Mouse (Mus musculus) right cerebral cortex, adult 2 months (tissue): ENCODE measurements around the gene Tada2a.

ENCODE experiments used
- DNase-seq, 2 experiments: peaks; one replicate each; pipeline ENCODE4 v3.0.0; 2021 to 2022; ENCODE audit warnings: low spot score in 2 of 2

The Tada2a gene

GRCm38 (mm10) chr11:84115646-84116045, 13.8 kb downstream of the Tada2a start:
- DNase-seq: no peak

- DNase-seq: peak; percentile 34 to 37
Measured at GRCm38 (mm10) chr11:84113623-84114022, 15.8 kb downstream of the Tada2a start.

GRCm38 (mm10) chr11:84107137-84107536, 22.3 kb downstream of the Tada2a start:
- DNase-seq: no peak

GRCm38 (mm10) chr11:84104036-84104435, 25.4 kb downstream of the Tada2a start:
- DNase-seq: no peak

GRCm38 (mm10) chr11:84101182-84101581, 28.2 kb downstream of the Tada2a start:
- DNase-seq: no peak

- DNase-seq: peak in 1 of 2 experiments; percentile 31
Measured at GRCm38 (mm10) chr11:84097251-84097998, 32.0 kb downstream of the Tada2a start.

- no peak for DNase-seq
Measured at GRCm38 (mm10) chr11:84095084-84095483, 34.3 kb downstream of the Tada2a start.

GRCm38 (mm10) chr11:84090572-84090971, 38.8 kb downstream of the Tada2a start:
- DNase-seq: no peak

- no peak for DNase-seq
Measured at GRCm38 (mm10) chr11:84081901-84082300, 47.5 kb downstream of the Tada2a start.

- DNase-seq: no peak
Measured at GRCm38 (mm10) chr11:84080327-84080726, 49.1 kb downstream of the Tada2a start.

- no peak for DNase-seq
Measured at GRCm38 (mm10) chr11:84079887-84080286, 49.5 kb downstream of the Tada2a start.

- no peak for DNase-seq
Measured at GRCm38 (mm10) chr11:84079361-84079760, 50.0 kb downstream of the Tada2a start.

GRCm38 (mm10) chr11:84078601-84079000, 50.8 kb downstream of the Tada2a start:
- DNase-seq: no peak

- no peak for DNase-seq
Measured at GRCm38 (mm10) chr11:84077008-84077407, 52.4 kb downstream of the Tada2a start.

- peak in 1 of 2 experiments; percentile 55 for DNase-seq
Measured at GRCm38 (mm10) chr11:84073816-84074764, 55.3 kb downstream of the Tada2a start.

GRCm38 (mm10) chr11:84072904-84073651, 56.3 kb downstream of the Tada2a start:
- peak; percentile 75 to 79 for DNase-seq

- DNase-seq: peak in 1 of 2 experiments; percentile 34
Measured at GRCm38 (mm10) chr11:84069034-84069370, 60.4 kb downstream of the Tada2a start, which contains the start of gene Dusp14. Dusp14 (minus strand) TSS chr11:84069261.

- peak; percentile 65 to 66 for DNase-seq
Measured at GRCm38 (mm10) chr11:84068191-84069033, 61.0 kb downstream of the Tada2a start.

- DNase-seq: peak in 1 of 2 experiments; percentile 53
Measured at GRCm38 (mm10) chr11:84067720-84068190, 61.6 kb downstream of the Tada2a start.

- peak; percentile 77 to 82 for DNase-seq
Measured at GRCm38 (mm10) chr11:84066927-84067645, 62.3 kb downstream of the Tada2a start.
